Mouse (Mus musculus): Measurements from ENCODE around the gene Hdgfl1.

Gene Hdgfl1

GRCm38 (mm10) chr13:26769955-26770354 is at the start of gene Hdgfl1:
Hdgfl1 (minus strand) TSS chr13:26770165.
- DNase-seq (ENCODE audit: low spot score in 2 of 2), result no peak

- DNase-seq (ENCODE audit: low spot score in 2 of 2), result no peak
These were observed 25.5 kb upstream of the Hdgfl1 start for GRCm38 (mm10) chr13:26795460-26795859.

- DNase-seq (ENCODE audit: low spot score in 2 of 2), result peak in 1 of 2 experiments; percentile 55
These were observed 541 bp downstream of the Hdgfl1 start for GRCm38 (mm10) chr13:26769424-26769823.

- DNase-seq (ENCODE audit: low spot score in 2 of 2), result no peak
These were observed 7.8 kb downstream of the Hdgfl1 start for GRCm38 (mm10) chr13:26761966-26762803.

GRCm38 (mm10) chr13:26752863-26753262 is 17.1 kb downstream of the Hdgfl1 start:
- DNase-seq (ENCODE audit: low spot score in 2 of 2), result no peak

GRCm38 (mm10) chr13:26752414-26752813 is 17.6 kb downstream of the Hdgfl1 start:
- DNase-seq (ENCODE audit: low spot score in 2 of 2), result no peak

GRCm38 (mm10) chr13:26745760-26746457 is 24.1 kb downstream of the Hdgfl1 start:
- DNase-seq (ENCODE audit: low spot score in 2 of 2), result no peak

- no peak for DNase-seq (ENCODE audit: low spot score in 2 of 2)
These were observed 24.8 kb downstream of the Hdgfl1 start for GRCm38 (mm10) chr13:26745059-26745759.

GRCm38 (mm10) chr13:26744068-26744467 is 25.9 kb downstream of the Hdgfl1 start:
- no peak for DNase-seq (ENCODE audit: low spot score in 2 of 2)

- no peak for DNase-seq (ENCODE audit: low spot score in 2 of 2)
These were observed 35.0 kb downstream of the Hdgfl1 start for GRCm38 (mm10) chr13:26734981-26735380.

- no peak for DNase-seq (ENCODE audit: low spot score in 2 of 2)
These were observed 45.7 kb downstream of the Hdgfl1 start for GRCm38 (mm10) chr13:26724250-26724649.

- no peak for DNase-seq (ENCODE audit: low spot score in 2 of 2)
These were observed 48.6 kb downstream of the Hdgfl1 start for GRCm38 (mm10) chr13:26721333-26721732.

GRCm38 (mm10) chr13:26720917-26721316 is 49.0 kb downstream of the Hdgfl1 start:
- DNase-seq (ENCODE audit: low spot score in 2 of 2), result no peak

- no peak for DNase-seq (ENCODE audit: low spot score in 2 of 2)
These were observed 50.7 kb downstream of the Hdgfl1 start for GRCm38 (mm10) chr13:26719146-26719715.
